ENCODE assay signal across 10 mouse cellular contexts in genomic region chr4:40847160-40847559, GRCm38 (mm10). TPM values are rescaled to one million over a fixed set of nuclear protein-coding genes. Genes with fewer than 3 reads are reported as not detected.
DNase-seq lines count a peak whose midpoint lies in the region; ATAC-seq and TF ChIP-seq lines count a peak whose summit lies in the region.
"Had no signal": no experiment of that assay in that cellular context is flagged by ENCODE, and none has a peak within 500 bp of the region (broad histone marks: within the 10 kb centered on the region; RNA-seq: fewer than 3 reads in every experiment).

No protein-coding gene starts in this region.

- no peaks in the 10 kb centered on the region for H3K27me3 ChIP-seq in spleen, adult 2 months (ENCODE audit: control insufficient read depth, insufficient read depth, low read length)
- no peaks in the 10 kb centered on the region for H3K27me3 ChIP-seq in liver, embryonic 11.5 days (replicated peaks; ENCODE audit: control insufficient read depth, insufficient read depth, low read length)
- no peaks in the 10 kb centered on the region for H3K27me3 ChIP-seq in forebrain, embryonic 15.5 days
- H3K27me3 ChIP-seq in forebrain, embryonic 14.5 days (replicated peaks; ENCODE audit: control insufficient read depth, insufficient read depth, low read length), result no peaks in the 10 kb centered on the region

- peaks cover 57% of the 10 kb centered on the region for H3K4me1 ChIP-seq in spleen, adult 2 months (ENCODE audit: control insufficient read depth, insufficient read depth, insufficient read length)
- H3K4me1 ChIP-seq in liver, embryonic 11.5 days (replicated peaks; ENCODE audit: control insufficient read depth, insufficient read depth, low read length), result peaks cover 89% of the 10 kb centered on the region
- peaks cover 40% of the 10 kb centered on the region for H3K4me1 ChIP-seq in forebrain, embryonic 15.5 days
- H3K4me1 ChIP-seq in forebrain, embryonic 14.5 days (ENCODE audit: control insufficient read depth, insufficient read depth, low read length), result peaks cover 19% of the 10 kb centered on the region

- ATAC-seq in liver, embryonic 11.5 days (replicated peaks; ENCODE audit: low FRiP score), result no peak
- no peak for ATAC-seq in forebrain, embryonic 15.5 days (replicated peaks)
- no peak for ATAC-seq in forebrain, embryonic 14.5 days

- no peak for TF ChIP-seq POLR2A in spleen, adult 2 months (IDR thresholded peaks at IDR 0.05; ENCODE audit: low read depth, low read length)

- H3K27ac ChIP-seq in spleen, adult 2 months (ENCODE audit: insufficient read depth, low read length), result peak overlapping the region; percentile 14; the same call in 1 of the 2 replicates
- peak overlapping the region; percentile 23 for H3K27ac ChIP-seq in liver, embryonic 11.5 days (ENCODE audit: low read depth, low read length)
- H3K27ac ChIP-seq in forebrain, embryonic 15.5 days (replicated peaks), result no peak overlapping the region
- no peak overlapping the region for H3K27ac ChIP-seq in forebrain, embryonic 14.5 days (ENCODE audit: low read depth, low read length)
- H3K27ac ChIP-seq: layer of hippocampus, adult 2 months had no signal

- H3K4me3 ChIP-seq in spleen, adult 2 months (ENCODE audit: extremely low read depth, insufficient read depth, insufficient read length), result no peak overlapping the region
- no peak overlapping the region for H3K4me3 ChIP-seq in liver, embryonic 11.5 days (ENCODE audit: low read depth, low read length)
- no peak overlapping the region for H3K4me3 ChIP-seq in forebrain, embryonic 15.5 days
- no peak overlapping the region for H3K4me3 ChIP-seq in forebrain, embryonic 14.5 days (ENCODE audit: low read depth, low read length)
- H3K4me3 ChIP-seq: layer of hippocampus, adult 2 months had no signal

- H3K9me3 ChIP-seq in liver, embryonic 11.5 days (ENCODE audit: control insufficient read depth, low read length), result no peaks in the 10 kb centered on the region
- no peaks in the 10 kb centered on the region for H3K9me3 ChIP-seq in forebrain, embryonic 15.5 days
- H3K9me3 ChIP-seq in forebrain, embryonic 14.5 days (replicated peaks; ENCODE audit: control insufficient read depth, low read length), result no peaks in the 10 kb centered on the region

- WGBS in spleen, adult 2 months, result 76% methylated on average over 4 of the region's 4 CpGs
- WGBS in liver, embryonic 11.5 days, result 66% methylated on average over 4 of the region's 4 CpGs
- WGBS in forebrain, embryonic 15.5 days, result 94% methylated on average over 4 of the region's 4 CpGs
- WGBS in forebrain, embryonic 14.5 days, result 91% methylated on average over 4 of the region's 4 CpGs

- no peak for TF ChIP-seq CTCF in spleen, adult 2 months (IDR thresholded peaks at IDR 0.05; ENCODE audit: extremely low read depth, insufficient read depth, insufficient read length, insufficient replicate concordance)

- no peaks in the 10 kb centered on the region; the same call in none of the 2 replicates for H3K36me3 ChIP-seq in spleen, adult 2 months (ENCODE audit: control insufficient read depth, insufficient read depth, low read length)
- peaks cover 3% of the 10 kb centered on the region; the same call in 1 of the 2 replicates for H3K36me3 ChIP-seq in liver, embryonic 11.5 days (ENCODE audit: control insufficient read depth, insufficient read depth, low read length)
- H3K36me3 ChIP-seq in forebrain, embryonic 15.5 days, result no peaks in the 10 kb centered on the region
- no peaks in the 10 kb centered on the region for H3K36me3 ChIP-seq in forebrain, embryonic 14.5 days (ENCODE audit: control insufficient read depth, insufficient read depth, low read length)

- peak overlapping the region; percentile 46 for H3K4me2 ChIP-seq in liver, embryonic 11.5 days
- no peak overlapping the region for H3K4me2 ChIP-seq in forebrain, embryonic 15.5 days (replicated peaks)
- H3K4me2 ChIP-seq in forebrain, embryonic 14.5 days (ENCODE audit: low read length), result no peak overlapping the region

- no peak overlapping the region; the same call in 1 of the 2 replicates for H3K9ac ChIP-seq in liver, embryonic 11.5 days (ENCODE audit: low read depth, low read length)
- H3K9ac ChIP-seq in forebrain, embryonic 15.5 days (replicated peaks), result no peak overlapping the region
- H3K9ac ChIP-seq in forebrain, embryonic 14.5 days (ENCODE audit: low read length), result no peak overlapping the region

- DNase-seq in adrenal gland, postnatal 14 days, result peak; percentile 51
- no peak for DNase-seq in adrenal gland, adult 18-20 months (ENCODE audit: low spot score in 2 of 2)
- DNase-seq in spleen, adult 2 months (ENCODE audit: low read depth in 1 of 2, low spot score in 2 of 2), result no peak
- no peak for DNase-seq in spleen, adult 18-20 months
- no peak for DNase-seq in liver, embryonic 11.5 days (ENCODE audit: low spot score)
- no peak for DNase-seq in forebrain, embryonic 14.5 days (ENCODE audit: low spot score)
- DNase-seq in thymus, postnatal 0 days (ENCODE audit: low spot score), result no peak
- DNase-seq: cerebellum, adult 11 months had no signal

RNA-seq across cellular contexts. Expression of gene B4galt1, which starts 6.6 kb away (rescaled TPM):
- total RNA-seq in adrenal gland, postnatal 14 days (2021), result 69.4 and 70.5 TPM in 2 replicates
- total RNA-seq in adrenal gland, adult 18-20 months (2021), result 10 to 100 TPM; 53.1 to 62.5 TPM
- polyA plus RNA-seq in spleen, adult 2 months (2012; rRNA removed), result 24.6 and 37.4 TPM in 2 replicates
- polyA plus RNA-seq in liver, embryonic 11.5 days (2014; fragmentation: Nextera tagmentation; extraction: Ambion mirVana), result 49.0 and 50.4 TPM in 2 replicates
- polyA plus RNA-seq in forebrain, embryonic 15.5 days (2015; fragmentation: Nextera tagmentation; extraction: Ambion mirVana), result 7.0 and 7.3 TPM in 2 replicates
- polyA plus RNA-seq in forebrain, embryonic 14.5 days (2014; fragmentation: Nextera tagmentation; extraction: Ambion mirVana), result 6.8 and 7.8 TPM in 2 replicates
- 29.6 and 32.0 TPM in 2 replicates for polyA plus RNA-seq in thymus, postnatal 0 days (2015; fragmentation: Nextera tagmentation; extraction: Ambion mirVana)

Comparison
In these comparisons a context has a peak if more than half of its experiments do, and no peak if none do; other contexts are left out.
1. H3K27ac ChIP-seq: peak in spleen, adult 2 months (single experiment) and liver, embryonic 11.5 days (single experiment); none in forebrain, embryonic 15.5 days (single experiment) and forebrain, embryonic 14.5 days (single experiment).